Mouse (Mus musculus) heart, adult 18-20 months (tissue): Measurements from ENCODE around the gene Pts. TPM values are rescaled to one million over a fixed set of nuclear protein-coding genes. Genes with fewer than 3 reads are reported as not detected.
A peak's percentile ranks its signal among the peaks of the same experiment; 100 is the strongest.

Source experiments
- DNase-seq, 2 experiments: peaks; one replicate each; pipeline ENCODE4 v3.0.0; 2021 to 2022; ENCODE audit warnings: mixed read lengths in 1 of 2
- long read RNA-seq, 2 experiments: library from polyadenylated mRNA; stranded (forward); transcript quantifications; one replicate each; pipeline ENCODE4 v2.0.0; 2021
- total RNA-seq, 2 experiments: library from RNA; stranded (reverse); gene quantifications; 2 replicates each; pipeline ENCODE4 v1.2.3; 2021

The Pts gene
- total RNA-seq = 10 to 100 TPM; 27.9 to 36.1 TPM
- long read RNA-seq, experiment 1, transcript Pts-201 (6 exons, 1,046 nt) = major isoform, 47 of 58 reads
- long read RNA-seq, experiment 1, partial matches to known transcripts = 1 of 58 reads
- long read RNA-seq, experiment 1, other reads (novel, unspliced or antisense) = 6 of 58 reads
- long read RNA-seq, experiment 2, full-length matches to known transcripts = 26 of 35 reads
- long read RNA-seq, experiment 2, partial matches to known transcripts = 1 of 35 reads
- long read RNA-seq, experiment 2, other reads (novel, unspliced or antisense) = 8 of 35 reads

- DNase-seq = peak; percentile 97 to 98
These were observed at the start of gene Pts for GRCm38 (mm10) chr9:50528293-50528892. TSS of gene Pts (minus strand) at chr9:50528724.

- DNase-seq = no peak
These were observed 41.3 kb upstream of the Pts start for GRCm38 (mm10) chr9:50569599-50570525.

DNA sequence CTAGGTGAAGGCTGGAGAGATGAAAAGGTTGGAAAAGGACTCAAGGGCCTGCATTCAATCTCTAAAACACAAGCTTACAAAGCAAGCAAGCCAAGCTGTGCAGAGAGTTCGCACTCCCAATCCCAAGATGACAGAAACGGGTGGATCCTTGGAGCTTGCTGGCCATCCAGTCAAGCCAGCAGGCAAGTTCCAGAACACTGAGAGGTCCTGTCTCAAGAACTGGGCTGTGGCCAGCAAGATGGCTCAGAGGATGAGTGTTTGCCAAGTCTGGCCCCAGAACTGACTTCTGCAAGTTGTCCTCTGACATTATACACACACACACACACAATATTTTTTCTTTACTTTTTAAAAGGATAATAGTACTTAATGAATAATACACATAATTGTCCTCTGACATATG, 39.4 kb upstream of the Pts start:
- DNase-seq = no peak

DNA sequence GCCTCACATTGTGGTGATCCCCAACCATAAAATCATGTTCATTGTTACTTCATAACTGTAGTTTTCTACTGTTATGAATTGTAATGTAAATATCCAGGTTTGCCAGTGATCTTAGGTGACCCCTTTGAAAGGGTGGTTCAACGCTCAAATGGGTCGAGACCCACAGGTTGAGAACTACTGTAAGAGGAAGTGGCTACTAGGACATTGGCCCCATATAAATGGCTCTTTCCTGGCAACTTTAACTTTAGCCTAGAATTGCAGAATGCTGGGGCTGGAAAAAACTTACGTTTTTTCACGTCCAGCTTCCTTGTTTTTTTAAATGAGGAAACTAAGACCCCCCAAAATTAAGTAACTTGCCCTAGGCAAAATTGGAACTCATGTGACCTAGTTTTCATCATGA, 38.8 kb upstream of the Pts start:
- DNase-seq = no peak

- DNase-seq = no peak
These were observed 37.4 kb upstream of the Pts start for GRCm38 (mm10) chr9:50565940-50566339.

GRCm38 (mm10) chr9:50565173-50565572, 36.6 kb upstream of the Pts start:
- peak; percentile 20 to 53 for DNase-seq

DNA sequence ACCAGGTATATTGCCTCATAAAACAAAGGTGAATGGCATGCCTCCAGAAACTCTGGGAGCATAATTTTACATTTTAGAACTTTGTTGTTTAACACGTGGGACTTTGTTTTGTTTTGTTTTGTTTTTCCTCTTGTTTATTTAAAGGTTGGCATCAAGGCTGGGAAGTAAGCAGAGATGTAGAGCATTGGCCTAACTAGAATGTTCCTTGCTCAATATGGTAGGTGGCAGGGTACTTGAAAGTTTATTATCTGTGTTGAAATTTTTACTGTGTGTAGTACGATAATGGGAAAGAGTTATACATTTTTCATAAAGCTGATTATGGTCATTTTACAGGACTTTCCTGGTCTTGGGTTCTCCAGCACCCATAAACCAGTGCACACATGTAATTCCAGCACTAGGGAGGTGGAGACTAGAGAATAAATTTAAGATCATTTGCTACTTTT, 33.4 kb upstream of the Pts start:
- DNase-seq = no peak

GRCm38 (mm10) chr9:50561145-50561917, 32.8 kb upstream of the Pts start, which contains the start of gene Tex12:
TSS of gene Tex12 (minus strand) at chr9:50561325.
- no peak for DNase-seq

DNA sequence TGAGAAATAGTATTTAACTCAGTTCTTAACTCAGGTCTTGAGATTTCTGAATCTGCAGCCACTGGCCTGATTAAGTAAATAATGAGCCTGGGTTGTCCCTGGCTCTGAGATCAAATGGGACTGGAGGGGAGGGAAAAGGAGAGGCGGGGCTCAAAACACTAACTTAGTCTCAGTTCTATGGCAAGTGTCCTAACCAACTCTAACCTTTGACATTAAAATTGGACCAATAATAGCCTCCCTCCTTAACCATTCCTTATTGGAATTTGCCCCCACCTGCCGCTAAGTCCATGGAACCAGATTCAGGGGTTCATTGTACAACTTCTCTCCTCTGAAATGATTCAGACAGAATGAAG, 26.5 kb upstream of the Pts start, which contains the start of gene Bco2:
Gene Bco2, minus strand, starts transcription at position 88 of the 353 bp plus-strand sequence.
- DNase-seq = no peak

- DNase-seq = peak; percentile 51 to 68
These were observed 25.9 kb upstream of the Pts start, which contains the start of gene Il18 for GRCm38 (mm10) chr9:50554241-50555093. TSS of gene Il18 (plus strand) at chr9:50554827.

- peak in 1 of 2 experiments; percentile 35 for DNase-seq
These were observed 25.0 kb upstream of the Pts start for GRCm38 (mm10) chr9:50553547-50553946.

GRCm38 (mm10) chr9:50552206-50552605, 23.7 kb upstream of the Pts start:
- DNase-seq = no peak

- DNase-seq = no peak
These were observed 20.4 kb upstream of the Pts start for GRCm38 (mm10) chr9:50548936-50549335.

DNA sequence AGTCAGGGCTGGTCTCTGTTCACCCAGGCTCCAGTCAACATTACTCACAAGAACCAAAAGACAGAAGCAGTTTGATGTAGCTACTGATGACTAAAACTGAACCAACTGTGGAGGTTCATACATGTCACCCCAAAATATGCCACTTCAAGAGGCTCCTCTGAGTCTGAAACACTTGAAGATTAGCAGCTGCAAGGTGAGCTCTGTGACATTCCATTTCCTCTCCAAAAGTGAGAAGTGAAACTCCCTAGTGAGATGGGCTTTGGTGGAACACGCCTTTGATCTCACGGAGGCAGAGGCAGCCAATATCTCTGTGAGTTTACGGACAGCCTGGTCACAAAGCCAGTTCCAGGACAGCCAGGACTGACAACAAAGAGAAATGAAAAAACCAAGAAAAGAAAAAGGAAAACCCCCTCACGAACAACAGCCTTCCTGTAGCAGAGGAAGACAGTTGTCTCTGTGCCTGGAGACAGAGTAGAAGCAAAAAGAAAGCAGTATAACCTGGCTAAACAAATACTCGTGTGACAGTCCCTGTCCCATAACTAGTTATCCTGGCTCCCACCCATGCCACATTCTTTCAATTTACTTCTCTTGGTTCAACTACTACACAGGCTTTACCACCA, 19.4 kb upstream of the Pts start:
- DNase-seq = no peak

DNA sequence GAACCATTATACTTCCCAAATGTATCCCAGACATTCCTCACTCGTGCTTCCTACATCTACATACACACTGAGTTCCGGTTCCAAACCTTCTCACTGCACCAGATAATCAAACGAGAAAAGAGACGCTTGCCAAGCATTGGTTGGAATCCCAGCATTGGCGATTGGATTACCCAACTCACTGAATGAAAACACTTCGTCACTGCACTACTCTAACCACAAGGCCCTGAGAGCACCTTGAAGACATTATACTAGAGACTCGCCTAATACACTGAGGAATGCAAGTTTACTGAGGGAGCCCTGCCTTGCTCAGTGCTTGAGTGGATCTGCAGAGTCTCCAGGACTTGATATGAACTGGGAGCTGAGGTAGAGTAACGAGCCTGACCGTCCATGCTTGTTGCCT, 13.9 kb upstream of the Pts start:
- no peak for DNase-seq

- DNase-seq = no peak
These were observed 11.6 kb upstream of the Pts start for GRCm38 (mm10) chr9:50540170-50540569.

DNA sequence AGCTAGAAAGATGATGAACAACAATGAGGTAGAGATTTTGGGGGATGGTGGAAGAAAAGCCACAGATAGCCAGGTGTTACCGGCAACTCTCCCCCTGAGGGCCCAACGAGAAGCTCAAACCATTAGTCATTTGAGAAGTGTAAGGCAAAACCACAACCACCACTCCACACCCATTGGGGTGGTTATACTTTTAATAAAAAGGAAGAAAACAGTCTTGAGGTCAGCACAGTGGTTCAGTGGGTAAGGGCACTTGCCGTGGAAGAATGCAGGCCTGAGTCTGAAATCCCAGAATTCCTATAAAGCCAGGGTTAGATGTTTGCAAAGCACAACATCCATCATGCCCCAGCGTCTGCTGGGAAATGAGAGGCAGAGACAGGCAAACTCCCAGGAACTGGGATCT, 8.8 kb upstream of the Pts start:
- no peak for DNase-seq

- no peak for DNase-seq
These were observed 8.1 kb upstream of the Pts start for GRCm38 (mm10) chr9:50536603-50537135.

DNA sequence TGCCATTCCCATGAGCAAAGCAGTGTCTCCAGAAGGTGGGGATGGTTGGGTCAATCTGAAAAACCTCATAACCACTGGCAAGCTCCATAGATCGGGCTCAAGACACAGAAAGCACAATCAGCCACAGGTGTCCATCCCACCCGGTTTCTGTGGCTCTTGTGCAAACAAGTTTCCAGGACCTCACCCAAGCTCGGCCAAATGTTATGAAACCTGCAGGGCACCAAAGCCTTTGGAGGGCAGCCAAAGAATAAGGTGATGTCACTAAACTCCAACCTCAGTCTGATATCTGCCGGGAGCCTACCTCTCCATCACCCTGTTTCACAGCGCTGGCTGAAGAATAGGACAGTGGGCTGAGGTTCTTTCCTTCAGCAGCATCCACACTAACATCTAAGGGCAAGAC, 7.4 kb upstream of the Pts start:
- DNase-seq = no peak

- no peak for DNase-seq
These were observed 5.3 kb upstream of the Pts start for GRCm38 (mm10) chr9:50533791-50534190.
